Mouse (Mus musculus) MEL (cell line): ENCODE data around the gene Samd4. TPM values are rescaled to one million over a fixed set of nuclear protein-coding genes. Genes with fewer than 3 reads are reported as not detected.

ENCODE experiments used
- DNase-seq: peaks from one replicate; pipeline ENCODE4 v3.0.0; 2011; ENCODE audit warnings: low read depth, low spot score
- H3K27ac ChIP-seq: 2 replicates; pipeline ENCODE4 v1.5.1; 2012; ENCODE audit warnings: low read depth, mild to moderate bottlenecking, control low read depth, low read length, moderate library complexity; ENCODE audit not compliant: control insufficient read depth
- H3K27me3 ChIP-seq, 2 experiments: fragments of 150-350 bp in 1 of 2; sonication (generic) in 1 of 2; 2 replicates each; pipeline ENCODE4 v1.6.1; 2012; ENCODE audit warnings: low read length in 2 of 2, mild to moderate bottlenecking in 2 of 2, improper control_type of control experiment in 1 of 2, moderate library complexity in 1 of 2; ENCODE audit not compliant: insufficient read depth in 2 of 2, control insufficient read depth in 1 of 2
- H3K36me3 ChIP-seq, 2 experiments: 2 replicates each; pipeline ENCODE4 v1.6.1; 2012 to 2014; ENCODE audit warnings: low read length in 2 of 2, improper control_type of control experiment in 1 of 2, inconsistent platforms in 1 of 2, mild to moderate bottlenecking in 1 of 2; ENCODE audit not compliant: insufficient read depth in 2 of 2, control insufficient read depth in 1 of 2
- H3K4me1 ChIP-seq, 2 experiments: fragments of 150-350 bp in 1 of 2; sonication (generic) in 1 of 2; 2 replicates each; pipeline ENCODE4 v1.6.1; 2012; ENCODE audit warnings: low read length in 2 of 2, improper control_type of control experiment in 1 of 2, mild to moderate bottlenecking in 1 of 2; ENCODE audit not compliant: insufficient read depth in 2 of 2, control insufficient read depth in 1 of 2
- H3K4me3 ChIP-seq, 2 experiments: fragments of 150-350 bp in 1 of 2; sonication (generic) in 1 of 2; 2 replicates each; pipeline ENCODE4 v1.5.1; 2012; ENCODE audit warnings: low read depth in 2 of 2, low read length in 2 of 2, mild to moderate bottlenecking in 2 of 2, moderate library complexity in 2 of 2, control low read depth in 1 of 2, improper control_type of control experiment in 1 of 2; ENCODE audit not compliant: control insufficient read depth in 1 of 2, insufficient read depth in 1 of 2
- H3K79me2 ChIP-seq: 2 replicates; pipeline ENCODE4 v1.6.1; 2012; ENCODE audit warnings: mild to moderate bottlenecking, low read length, moderate library complexity; ENCODE audit not compliant: control insufficient read depth, poor library complexity, insufficient read depth
- H3K9ac ChIP-seq: 2 replicates; pipeline ENCODE4 v1.6.1; 2012; ENCODE audit warnings: low read depth, mild to moderate bottlenecking, control low read depth, low read length, moderate library complexity; ENCODE audit not compliant: control insufficient read depth, poor library complexity, severe bottlenecking
- H3K9me3 ChIP-seq: fragments of 150-350 bp; sonication (generic); replicated peaks from 2 replicates; pipeline ENCODE4 v1.6.1; 2012; ENCODE audit warnings: mild to moderate bottlenecking, low read length, improper control_type of control experiment, moderate library complexity; ENCODE audit not compliant: insufficient read depth
- BHLHE40 ChIP-seq: IDR thresholded peaks from 2 replicates; pipeline ENCODE4 v1.6.1; 2012; ENCODE audit warnings: low read depth, mild to moderate bottlenecking, inconsistent platforms, low read length, improper control_type of control experiment, borderline replicate concordance
- CHD1 ChIP-seq: IDR thresholded peaks from 2 replicates; pipeline ENCODE4 v1.6.1; 2012; ENCODE audit warnings: low read depth, mild to moderate bottlenecking, inconsistent platforms, low read length, improper control_type of control experiment
- CTCF ChIP-seq, 3 experiments: IDR thresholded peaks in 2 of 3; conservative IDR thresholded peaks in 1 of 3; 2 replicates each; pipeline ENCODE4 v1.5.1; 2011 to 2012; ENCODE audit warnings: low read length in 3 of 3, low read depth in 2 of 3, mild to moderate bottlenecking in 2 of 3, improper control_type of control experiment in 1 of 3, inconsistent platforms in 1 of 3, mixed read lengths in 1 of 3, moderate library complexity in 1 of 3; ENCODE audit not compliant: control insufficient read depth in 1 of 3, insufficient read depth in 1 of 3, poor library complexity in 1 of 3, severe bottlenecking in 1 of 3
- EP300 ChIP-seq, 2 experiments: IDR thresholded peaks; 2 replicates each; pipeline ENCODE4 v1.6.1; 2011; ENCODE audit warnings: improper control_type of control experiment in 2 of 2, low read length in 2 of 2, low read depth in 1 of 2, mild to moderate bottlenecking in 1 of 2
- HCFC1 ChIP-seq: IDR thresholded peaks from 2 replicates; pipeline ENCODE4 v1.6.1; 2012; ENCODE audit warnings: low read depth, mild to moderate bottlenecking, inconsistent platforms, low read length, improper control_type of control experiment, moderate library complexity
- JUND ChIP-seq: IDR thresholded peaks from 2 replicates; pipeline ENCODE4 v1.6.1; 2011; ENCODE audit warnings: low read depth, mild to moderate bottlenecking, improper control_type of control experiment, low read length
- MEF2A ChIP-seq: IDR thresholded peaks from 2 replicates; pipeline ENCODE4 v1.6.1; 2014; ENCODE audit warnings: low read depth, mild to moderate bottlenecking, inconsistent platforms, low read length, improper control_type of control experiment; ENCODE audit not compliant: poor library complexity, insufficient replicate concordance, severe bottlenecking; ENCODE audit errors: extremely low read depth
- MYB ChIP-seq: IDR thresholded peaks from 2 replicates; pipeline ENCODE4 v1.6.1; 2011; ENCODE audit warnings: mild to moderate bottlenecking, low read depth, low read length, improper control_type of control experiment
- POLR2A ChIP-seq, 2 experiments: IDR thresholded peaks; 2 replicates each; pipeline ENCODE4 v1.6.1; 2011 to 2012; ENCODE audit warnings: low read length in 2 of 2, mild to moderate bottlenecking in 2 of 2, control low read depth in 1 of 2, improper control_type of control experiment in 1 of 2, low read depth in 1 of 2, moderate library complexity in 1 of 2; ENCODE audit not compliant: control insufficient read depth in 1 of 2, insufficient read depth in 1 of 2, poor library complexity in 1 of 2
- POLR2AphosphoS2 ChIP-seq: IDR thresholded peaks from 2 replicates; pipeline ENCODE4 v1.6.1; 2011; ENCODE audit warnings: low read length, improper control_type of control experiment
- RAD21 ChIP-seq: IDR thresholded peaks from 2 replicates; pipeline ENCODE4 v1.6.1; 2011; ENCODE audit warnings: mild to moderate bottlenecking, low read depth, low read length, improper control_type of control experiment
- SIN3A ChIP-seq: IDR thresholded peaks from 2 replicates; pipeline ENCODE4 v1.6.1; 2012; ENCODE audit warnings: low read length, improper control_type of control experiment, inconsistent platforms
- SMC3 ChIP-seq: IDR thresholded peaks from 2 replicates; pipeline ENCODE4 v1.6.1; 2011; ENCODE audit warnings: low read depth, low read length, improper control_type of control experiment
- TAL1 ChIP-seq: IDR thresholded peaks from 2 replicates; pipeline ENCODE4 v1.6.1; 2012; ENCODE audit warnings: mild to moderate bottlenecking, inconsistent platforms, low read length, moderate library complexity, mixed read lengths
- TCF12 ChIP-seq: IDR thresholded peaks from 2 replicates; pipeline ENCODE4 v1.6.1; 2014; ENCODE audit warnings: low read depth, mild to moderate bottlenecking, inconsistent platforms, low read length, improper control_type of control experiment, moderate library complexity
- UBTF ChIP-seq: IDR thresholded peaks from 2 replicates; pipeline ENCODE4 v1.6.1; 2012; ENCODE audit warnings: low read depth, mild to moderate bottlenecking, inconsistent platforms, low read length, improper control_type of control experiment, moderate library complexity, borderline replicate concordance; ENCODE audit not compliant: insufficient read depth
- USF1 ChIP-seq: IDR thresholded peaks from 2 replicates; pipeline ENCODE4 v1.6.1; 2014; ENCODE audit warnings: low read depth, mild to moderate bottlenecking, inconsistent platforms, low read length, improper control_type of control experiment, moderate library complexity
- USF2 ChIP-seq, 2 experiments: IDR thresholded peaks; 2 replicates each; pipeline ENCODE4 v1.6.1; 2011 to 2012; ENCODE audit warnings: improper control_type of control experiment in 2 of 2, low read length in 2 of 2, borderline replicate concordance in 1 of 2, inconsistent platforms in 1 of 2, low read depth in 1 of 2, mild to moderate bottlenecking in 1 of 2; ENCODE audit not compliant: insufficient read depth in 1 of 2
- ZC3H11A ChIP-seq: IDR thresholded peaks from 2 replicates; pipeline ENCODE4 v1.6.1; 2012; ENCODE audit warnings: low read depth, mild to moderate bottlenecking, inconsistent platforms, low read length, improper control_type of control experiment
- ZNF384 ChIP-seq: IDR thresholded peaks from 2 replicates; pipeline ENCODE4 v1.6.1; 2012; ENCODE audit warnings: low read depth, mild to moderate bottlenecking, inconsistent platforms, low read length, improper control_type of control experiment
- polyA plus RNA-seq, 2 experiments: library from polyadenylated mRNA; stranded (reverse) in 1 of 2; unstranded in 1 of 2; fragments of >175 nt in 1 of 2; fragments of >200 nt in 1 of 2; gene quantifications; 2 replicates each; pipeline versions ENCODE4 v1.2.1 to v1.2.4; 2012; ENCODE audit warnings: low replicate concordance in 2 of 2, low read depth in 1 of 2; ENCODE audit not compliant: insufficient read length in 2 of 2, insufficient read depth in 1 of 2, missing spikeins in 1 of 2
- total RNA-seq: library from RNA; depleted of rRNA; stranded (reverse); fragments of 300-350 nt; gene quantifications from 2 replicates; pipeline ENCODE4 v1.2.3, GENCODE M21; 2012

Samd4 gene
- total and polyA plus RNA-seq, 3 experiments: 0.04 to 0.08 TPM; not detected in 1

DNA sequence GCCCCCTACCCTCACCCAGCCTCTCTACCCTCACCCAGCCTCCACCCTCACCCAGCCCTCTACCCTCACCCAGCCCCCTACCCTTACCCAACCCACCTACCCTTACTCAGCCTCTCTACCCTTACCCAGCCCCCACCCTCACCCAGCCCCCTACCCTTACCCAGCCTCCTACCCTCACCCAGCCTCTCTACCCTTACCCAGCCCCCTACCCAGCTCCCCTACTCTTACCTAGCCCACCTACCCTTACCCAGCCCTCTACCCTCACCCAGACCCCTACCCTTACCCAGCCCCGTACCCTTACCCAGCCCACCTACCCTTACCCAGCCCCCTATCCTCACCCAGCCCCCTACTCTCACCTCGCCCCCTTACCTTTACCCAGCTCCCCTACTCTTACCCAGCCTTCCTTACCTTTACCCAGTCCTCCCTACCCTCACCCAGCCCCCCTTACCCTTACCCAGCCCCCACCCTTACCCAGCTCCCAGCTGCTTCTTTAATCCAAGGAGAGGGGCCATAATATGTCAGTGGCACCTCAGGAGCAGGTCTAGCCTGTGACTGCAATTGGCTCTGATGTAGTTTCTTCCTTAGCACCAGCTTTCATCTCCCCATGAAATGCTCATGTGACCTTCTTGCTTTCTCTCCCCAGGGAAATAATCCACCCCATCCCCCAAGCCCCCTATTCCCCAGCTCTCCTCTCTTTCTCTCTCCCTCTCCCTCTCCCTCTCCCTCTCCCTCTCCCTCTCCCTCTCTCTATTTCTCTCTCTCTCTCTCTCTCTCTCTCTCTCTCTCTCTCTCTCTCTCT, 81.6 kb downstream of the Samd4 start:
- H3K27me3 ChIP-seq: no peaks in the 10 kb centered on the region; a peak in 1 of 4 replicates
- no peaks in the 10 kb centered on the region for H3K36me3 ChIP-seq
- no peak overlapping the region for H3K4me3 ChIP-seq
- H3K9ac ChIP-seq: no peak overlapping the region
- H3K9me3 ChIP-seq: no peaks in the 10 kb centered on the region
- H3K79me2 ChIP-seq: no peaks in the 10 kb centered on the region
- DNase-seq: no peak
- TF ChIP-seq RAD21 (no peak), MYB (no peak), CHD1 (no peak), EP300 (IDR thresholded peaks at IDR 0.05; ENCODE audit: low read depth in 1 of 2, low read length in 2 of 2) (no peak), USF1 (no peak), BHLHE40 (no peak)
- H3K4me1 ChIP-seq: no peaks in the 10 kb centered on the region
- H3K27ac ChIP-seq: no peak overlapping the region

DNA sequence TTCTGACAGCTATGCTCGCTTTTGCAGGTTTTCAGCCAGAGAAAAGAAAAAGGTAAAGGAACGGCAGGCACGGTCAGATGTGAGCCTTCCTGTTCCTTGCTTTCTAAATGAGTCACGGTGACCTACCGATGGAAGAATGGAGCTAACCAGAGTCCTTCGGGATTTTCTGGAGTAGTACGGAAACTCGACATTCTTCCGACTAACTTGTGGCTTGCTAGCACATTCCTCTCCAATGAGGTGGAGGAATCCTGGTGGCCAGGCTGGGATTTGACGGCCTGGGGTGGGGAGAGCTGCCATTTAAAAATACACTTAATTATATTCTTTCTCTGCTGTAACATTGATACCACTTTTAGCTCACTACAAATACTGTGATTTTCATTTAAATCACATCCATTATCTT, 83.6 kb downstream of the Samd4 start:
- H3K79me2 ChIP-seq: no peaks in the 10 kb centered on the region
- no peaks in the 10 kb centered on the region for H3K4me1 ChIP-seq
- H3K9ac ChIP-seq: no peak overlapping the region
- no peak overlapping the region for H3K4me3 ChIP-seq
- no peak for DNase-seq
- no peaks in the 10 kb centered on the region; a peak in 1 of 4 replicates for H3K27me3 ChIP-seq
- H3K27ac ChIP-seq: no peak overlapping the region
- no peak for TF ChIP-seq ZNF384
- TF ChIP-seq USF1: no peak
- TF ChIP-seq SMC3: no peak
- TF ChIP-seq MEF2A: no peak
- TF ChIP-seq USF2 (IDR thresholded peaks at IDR 0.05; ENCODE audit: borderline replicate concordance in 1 of 2, insufficient read depth in 1 of 2, low read depth in 1 of 2, low read length in 2 of 2): no peak
- no peak for TF ChIP-seq POLR2AphosphoS2
- TF ChIP-seq TCF12: no peak
- TF ChIP-seq EP300 (IDR thresholded peaks at IDR 0.05; ENCODE audit: low read depth in 1 of 2, low read length in 2 of 2): no peak
- no peak for TF ChIP-seq CTCF (IDR thresholded peaks at IDR 0.05 in 2 of 3, conservative IDR thresholded peaks at IDR 0.05 in 1 of 3; ENCODE audit: control insufficient read depth in 1 of 3, insufficient read depth in 1 of 3, low read depth in 2 of 3, low read length in 3 of 3, poor library complexity in 1 of 3, severe bottlenecking in 1 of 3)
- no peak for TF ChIP-seq SIN3A
- no peak for TF ChIP-seq UBTF
- no peak for TF ChIP-seq TAL1
- TF ChIP-seq JUND: no peak
- no peak for TF ChIP-seq HCFC1
- TF ChIP-seq POLR2A (IDR thresholded peaks at IDR 0.05; ENCODE audit: control insufficient read depth in 1 of 2, insufficient read depth in 1 of 2, low read depth in 1 of 2, low read length in 2 of 2, poor library complexity in 1 of 2): no peak
- no peak for TF ChIP-seq ZC3H11A
- no peaks in the 10 kb centered on the region for H3K36me3 ChIP-seq
- H3K9me3 ChIP-seq: no peaks in the 10 kb centered on the region
